Mouse (Mus musculus): Measurements from ENCODE around the gene Itih4. TPM values are rescaled to one million over a fixed set of nuclear protein-coding genes. Genes with fewer than 3 reads are reported as not detected.

The Itih4 gene
- polyA plus RNA-seq, 1 experiment from 2014 or later: 0.40 TPM

DNA sequence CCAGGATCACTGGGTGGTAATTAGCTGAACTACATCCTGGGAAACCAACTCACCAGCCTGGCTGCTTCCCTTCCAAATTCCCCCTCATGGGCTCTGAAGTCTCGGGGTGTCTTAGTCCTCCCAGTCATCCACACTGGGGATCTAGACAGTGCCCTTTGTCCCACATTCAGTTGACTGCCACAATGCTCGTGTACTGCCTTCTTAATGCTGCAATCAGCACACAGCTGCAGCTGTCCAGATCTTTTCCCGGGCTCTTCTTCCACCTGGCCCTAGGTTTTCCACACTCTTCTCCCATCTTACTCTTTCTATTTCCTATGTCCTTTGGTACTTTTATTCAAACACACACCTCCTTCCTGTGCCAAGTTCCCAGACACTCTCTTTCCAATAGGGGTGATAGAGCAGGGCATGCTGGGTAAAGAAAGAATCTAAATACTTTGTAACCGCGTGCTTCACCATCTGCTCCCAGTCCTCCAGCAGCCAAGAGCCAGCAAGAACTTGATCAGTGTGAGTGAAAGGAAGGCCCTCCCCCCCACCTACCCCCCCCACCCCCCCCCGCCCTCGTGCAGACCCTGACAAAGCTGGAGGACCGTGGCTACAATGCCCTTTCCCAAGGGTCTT lies 35.9 kb downstream of the Itih4 start:
- Histone ChIP-seq H3K9me3 (no peaks in the 10 kb centered on the region), H3K4me3 (no peak overlapping the region), H3K27me3 (ENCODE audit: insufficient read depth, poor library complexity, severe bottlenecking) (no peaks in the 10 kb centered on the region; the same call in 1 of the 2 replicates), H3K4me1 (peaks cover 15% of the 10 kb centered on the region), H3K36me3 (no peaks in the 10 kb centered on the region), H3K27ac (no peak overlapping the region)
- no peak for DNase-seq (ENCODE audit: low spot score)
- WGBS: 65% methylated on average over 8 of the region's 8 CpGs

DNA sequence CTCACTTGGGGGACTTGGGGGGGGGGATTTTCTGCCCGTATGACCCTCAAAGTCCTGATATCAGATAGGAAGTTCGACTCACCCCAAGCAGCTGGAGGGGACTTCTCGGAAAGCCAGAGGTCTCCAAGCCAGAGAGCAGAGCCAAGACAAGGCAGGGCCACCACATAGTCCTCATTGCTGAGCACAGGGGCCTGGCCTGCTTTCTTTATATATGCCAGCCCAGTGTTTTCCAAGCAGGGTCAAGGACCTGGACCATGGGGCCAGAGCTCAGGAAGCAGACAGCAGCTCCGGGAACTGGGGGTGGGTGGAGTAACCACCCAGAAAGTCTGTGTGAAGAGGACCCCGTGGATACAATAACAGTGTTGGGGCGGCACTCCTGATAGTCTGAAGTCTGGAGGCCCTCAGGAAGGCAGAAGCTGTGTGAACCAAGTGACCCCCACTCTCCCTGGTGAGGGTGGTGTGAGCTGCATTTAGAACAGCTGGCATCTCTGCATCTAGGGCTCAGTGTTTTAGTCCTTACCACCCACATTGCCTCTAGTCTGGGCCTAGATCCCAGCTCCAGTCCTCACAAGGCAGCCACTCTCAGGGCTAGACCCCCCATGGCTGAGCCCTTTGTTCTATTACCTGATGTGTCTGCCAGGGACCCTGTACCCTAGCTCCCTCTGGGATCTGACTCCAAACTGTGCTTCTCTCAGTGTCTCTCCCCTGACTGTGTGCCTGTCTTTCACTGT lies 37.3 kb downstream of the Itih4 start, which contains the start of gene Itih3:
Gene Itih3, minus strand, starts transcription at position 386 of the 731 bp plus-strand sequence.
- Histone ChIP-seq H3K4me3 (no peak within 1 kb of the TSS), H3K27ac (peak within 1 kb of the TSS; percentile 16; the same call in 1 of the 2 replicates), H3K9me3 (no peaks in the 10 kb centered on the region), H3K36me3 (no peaks in the 10 kb centered on the region), H3K27me3 (ENCODE audit: insufficient read depth, poor library complexity, severe bottlenecking) (no peaks in the 10 kb centered on the region; the same call in 1 of the 2 replicates), H3K4me1 (peaks cover 15% of the 10 kb centered on the region)
- WGBS: 43% methylated on average over 6 of the region's 6 CpGs
- DNase-seq (ENCODE audit: low spot score): no peak

DNA sequence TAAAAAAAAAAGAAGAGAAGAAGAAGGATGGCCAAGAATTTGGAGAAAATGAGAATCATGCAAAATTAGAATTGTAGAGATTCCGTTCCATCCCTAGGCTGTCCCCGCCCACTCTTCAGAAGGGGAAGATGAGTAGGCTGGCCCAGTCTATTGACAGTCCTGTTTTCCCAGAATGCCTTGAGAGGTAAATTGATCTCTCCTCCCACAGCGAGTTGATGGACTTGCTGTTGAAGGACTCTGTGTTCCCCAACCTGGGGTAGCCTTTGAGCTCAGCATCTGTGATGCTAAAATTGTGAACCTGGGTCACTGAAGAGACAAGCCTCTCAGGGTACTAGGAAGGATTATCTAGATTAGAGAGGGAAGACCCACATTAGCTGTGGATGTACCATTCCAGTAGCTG lies 39.2 kb downstream of the Itih4 start:
- DNase-seq (ENCODE audit: low spot score): no peak
- H3K27me3 ChIP-seq (ENCODE audit: insufficient read depth, poor library complexity, severe bottlenecking): no peaks in the 10 kb centered on the region
- no peaks in the 10 kb centered on the region for H3K36me3 ChIP-seq
- 87% methylated on average over 3 of the region's 3 CpGs for WGBS
- H3K4me1 ChIP-seq: peaks cover 15% of the 10 kb centered on the region
- H3K27ac ChIP-seq: no peak overlapping the region
- no peak overlapping the region for H3K4me3 ChIP-seq
- no peaks in the 10 kb centered on the region for H3K9me3 ChIP-seq

DNA sequence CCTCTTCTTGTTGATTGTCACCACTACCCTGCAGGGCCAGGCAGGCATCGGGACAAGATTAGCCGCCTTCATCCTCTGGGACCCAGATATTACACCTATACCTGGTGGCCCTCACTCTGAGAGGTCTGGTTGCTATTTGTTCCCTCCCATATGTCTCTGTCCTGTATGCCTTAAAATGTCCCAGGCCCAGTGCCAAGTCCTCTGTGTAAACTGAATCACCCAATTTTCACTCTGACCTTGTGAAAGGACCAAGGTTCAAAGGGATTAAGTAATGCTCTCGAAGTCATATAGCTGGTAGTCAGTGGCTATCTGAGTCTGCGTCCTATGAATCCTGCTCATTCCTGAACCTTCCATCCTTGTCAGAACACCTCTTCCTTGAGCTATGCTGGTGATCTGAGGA lies 44.1 kb downstream of the Itih4 start:
- WGBS: 87% methylated on average over 4 of the region's 4 CpGs
- Histone ChIP-seq H3K4me1 (no peaks in the 10 kb centered on the region), H3K36me3 (no peaks in the 10 kb centered on the region), H3K4me3 (no peak overlapping the region), H3K9me3 (no peaks in the 10 kb centered on the region), H3K27ac (no peak overlapping the region), H3K27me3 (ENCODE audit: insufficient read depth, poor library complexity, severe bottlenecking) (no peaks in the 10 kb centered on the region)
- DNase-seq (ENCODE audit: low spot score): no peak

DNA sequence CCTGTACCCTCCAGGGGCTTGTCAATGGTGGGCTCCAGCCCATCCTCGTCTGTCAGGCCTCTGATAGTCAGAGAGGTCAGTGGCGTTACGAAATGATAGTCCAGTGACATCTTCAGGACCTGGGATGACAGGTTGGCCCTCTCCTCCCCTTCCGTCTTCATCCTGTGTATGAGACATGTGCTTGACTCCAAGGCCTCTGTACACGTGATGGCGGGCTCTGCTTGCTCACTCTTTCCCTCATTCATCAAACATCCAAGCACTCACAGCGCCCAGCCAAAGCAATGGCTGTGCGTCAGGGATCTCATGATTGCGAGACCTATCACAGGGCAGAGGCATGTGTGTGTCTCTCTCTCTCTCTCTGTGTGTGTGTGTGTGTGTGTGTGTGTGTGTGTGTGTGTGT lies 47.1 kb downstream of the Itih4 start:
- Histone ChIP-seq H3K4me3 (no peak overlapping the region), H3K27ac (no peak overlapping the region), H3K36me3 (no peaks in the 10 kb centered on the region), H3K27me3 (ENCODE audit: insufficient read depth, poor library complexity, severe bottlenecking) (no peaks in the 10 kb centered on the region), H3K9me3 (no peaks in the 10 kb centered on the region), H3K4me1 (no peaks in the 10 kb centered on the region)
- WGBS: 85% methylated on average over 9 of the region's 9 CpGs
- no peak for DNase-seq (ENCODE audit: low spot score)

DNA sequence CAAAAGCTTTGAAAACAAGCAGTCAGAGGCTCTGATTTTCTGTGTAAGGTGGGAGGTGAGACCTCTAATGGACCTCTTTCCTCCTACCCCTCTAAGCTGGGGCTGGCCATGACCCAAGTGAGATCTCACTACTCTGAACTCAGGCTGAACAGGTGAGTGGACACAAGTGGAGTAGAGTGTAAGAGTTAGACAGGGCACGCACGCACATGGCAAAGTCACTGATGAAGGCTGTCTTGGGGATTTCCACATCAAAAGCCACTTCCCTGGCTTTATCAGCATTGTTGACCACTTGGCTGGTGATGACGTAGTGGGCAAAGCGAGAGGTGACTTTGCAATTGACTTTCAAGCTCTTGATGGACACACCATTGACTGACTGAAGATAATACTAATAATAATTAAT lies 56.0 kb downstream of the Itih4 start:
- Histone ChIP-seq H3K36me3 (no peaks in the 10 kb centered on the region), H3K9me3 (no peaks in the 10 kb centered on the region), H3K4me3 (no peak overlapping the region), H3K27ac (no peak overlapping the region), H3K4me1 (no peaks in the 10 kb centered on the region), H3K27me3 (ENCODE audit: insufficient read depth, poor library complexity, severe bottlenecking) (peaks cover 4% of the 10 kb centered on the region; the same call in 1 of the 2 replicates)
- peak; percentile 61 for DNase-seq (ENCODE audit: low spot score)
- 76% methylated on average over 4 of the region's 4 CpGs for WGBS

DNA sequence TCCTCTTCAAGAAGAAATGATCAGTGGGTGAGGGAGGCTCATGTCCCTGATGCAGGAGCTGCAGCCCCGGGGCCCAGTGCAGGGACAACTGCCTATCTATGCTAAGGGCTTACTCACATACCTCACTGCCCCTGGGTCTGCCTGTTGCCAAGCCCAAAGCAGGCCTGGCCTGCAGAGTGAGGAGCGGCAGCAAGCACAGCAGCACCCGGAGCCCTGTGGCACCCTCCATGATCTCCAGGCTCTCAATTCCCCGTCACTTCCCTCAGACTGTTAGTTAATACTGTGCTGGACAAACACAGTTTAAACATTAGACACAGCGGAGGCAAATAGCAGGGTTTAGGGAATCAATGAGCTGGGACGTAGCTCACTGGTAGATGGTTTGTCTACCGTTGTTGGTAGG lies 56.8 kb downstream of the Itih4 start, which contains the start of gene Itih1:
Gene Itih1, minus strand, starts transcription at position 252 of the 400 bp plus-strand sequence.
- DNase-seq (ENCODE audit: low spot score): peak; percentile 65

DNA sequence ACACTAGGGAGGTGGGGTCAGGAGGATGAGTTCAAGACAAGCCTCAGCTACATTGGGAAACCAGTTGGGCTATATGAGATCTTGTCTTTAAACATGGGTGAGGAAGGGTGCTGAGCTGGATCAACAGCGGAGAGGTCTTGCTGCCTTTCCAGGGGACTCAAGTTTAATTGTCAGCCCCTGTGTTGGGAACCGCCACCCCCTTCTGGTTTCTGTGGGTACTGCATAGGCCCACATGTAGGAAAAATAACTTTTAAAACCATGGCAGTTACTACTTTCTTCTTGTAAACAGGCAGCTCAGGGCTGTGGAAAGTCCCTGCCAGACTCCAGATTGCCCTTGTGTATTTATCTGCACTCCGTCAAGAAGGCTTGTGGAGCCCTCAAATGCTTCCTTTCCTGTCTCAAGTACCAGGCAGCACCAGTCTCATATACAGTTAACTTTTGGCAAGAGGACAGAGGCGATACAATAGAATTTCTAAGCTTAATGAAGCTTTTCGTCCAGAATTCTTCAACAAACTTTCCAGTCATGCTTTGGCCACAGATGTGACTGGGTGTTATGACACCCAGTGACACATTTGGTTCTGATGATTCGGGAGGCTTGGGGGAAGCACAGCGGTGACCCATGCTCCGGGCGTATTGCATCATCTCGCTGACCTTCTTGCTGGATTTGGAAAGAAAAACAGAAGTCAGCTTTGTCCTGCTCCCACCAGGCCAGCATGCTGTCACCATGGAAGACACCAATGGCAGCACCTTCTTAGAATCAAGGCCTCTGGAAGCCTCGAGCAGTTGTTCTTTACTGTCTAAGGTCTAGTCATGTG lies 57.8 kb downstream of the Itih4 start:
- peaks cover 4% of the 10 kb centered on the region; the same call in 1 of the 2 replicates for H3K27me3 ChIP-seq (ENCODE audit: insufficient read depth, poor library complexity, severe bottlenecking)
- WGBS: 58% methylated on average over 11 of the region's 11 CpGs
- no peaks in the 10 kb centered on the region for H3K36me3 ChIP-seq
- no peaks in the 10 kb centered on the region for H3K4me1 ChIP-seq
- H3K9me3 ChIP-seq: no peaks in the 10 kb centered on the region
- DNase-seq (ENCODE audit: low spot score): peak; percentile 77
- no peak overlapping the region for H3K27ac ChIP-seq
- H3K4me3 ChIP-seq: no peak overlapping the region

More for the DNA sequence above, 56.8 kb downstream of the Itih4 start, which contains the start of gene Itih1:
- Histone ChIP-seq H3K27ac (no peak within 1 kb of the TSS), H3K27me3 (ENCODE audit: insufficient read depth, poor library complexity, severe bottlenecking) (peaks cover 4% of the 10 kb centered on the region; the same call in 1 of the 2 replicates), H3K4me3 (no peak within 1 kb of the TSS), H3K36me3 (no peaks in the 10 kb centered on the region), H3K4me1 (no peaks in the 10 kb centered on the region), H3K9me3 (no peaks in the 10 kb centered on the region)
- 85% methylated on average over 7 of the region's 7 CpGs for WGBS

DNA sequence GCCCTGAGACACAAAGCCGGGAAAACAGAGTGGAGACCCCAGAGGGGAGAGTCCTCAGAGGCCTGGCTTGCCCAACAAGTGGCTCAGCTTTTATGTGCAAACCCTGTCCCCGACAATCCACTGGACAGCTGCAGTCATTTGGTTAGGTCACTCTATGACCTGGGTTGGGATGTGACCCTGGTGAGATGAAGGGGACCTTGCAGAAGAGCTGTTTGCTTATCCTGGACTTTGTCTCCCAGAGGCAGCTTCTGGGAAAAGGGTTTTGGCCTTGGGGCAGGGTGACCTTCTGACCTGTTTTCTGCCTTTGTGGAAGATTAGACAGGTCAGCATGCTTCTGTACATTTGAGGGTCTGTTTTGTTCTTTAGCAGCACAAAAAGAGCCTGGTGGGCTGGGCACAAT lies 58.5 kb downstream of the Itih4 start:
- 80% methylated on average over 2 of the region's 2 CpGs for WGBS
- no peak overlapping the region for H3K27ac ChIP-seq
- DNase-seq (ENCODE audit: low spot score): peak; percentile 68
- peaks cover 3% of the 10 kb centered on the region; the same call in 1 of the 2 replicates for H3K27me3 ChIP-seq (ENCODE audit: insufficient read depth, poor library complexity, severe bottlenecking)
- no peaks in the 10 kb centered on the region for H3K9me3 ChIP-seq
- no peak overlapping the region for H3K4me3 ChIP-seq
- H3K4me1 ChIP-seq: no peaks in the 10 kb centered on the region
- no peaks in the 10 kb centered on the region for H3K36me3 ChIP-seq

DNA sequence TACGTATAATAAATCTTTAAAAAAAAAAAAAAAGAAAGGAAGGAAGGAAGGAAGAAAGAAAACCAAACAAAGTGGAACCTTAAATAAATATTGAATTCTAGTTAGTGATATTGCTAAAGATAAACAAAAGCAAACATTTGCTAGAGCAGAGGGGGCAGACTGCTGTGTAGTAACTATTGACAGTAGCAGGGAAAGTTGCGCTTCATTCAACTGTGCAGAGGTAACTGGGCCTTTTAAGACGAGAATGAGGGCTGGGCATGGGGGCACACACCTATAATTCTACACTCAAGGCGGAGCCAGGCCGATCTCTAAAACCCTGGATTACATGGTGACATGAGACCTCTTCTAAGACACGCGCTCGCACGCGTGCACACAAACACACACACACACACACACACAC lies 63.7 kb downstream of the Itih4 start:
- H3K27ac ChIP-seq: no peak overlapping the region
- no peaks in the 10 kb centered on the region for H3K27me3 ChIP-seq (ENCODE audit: insufficient read depth, poor library complexity, severe bottlenecking)
- 93% methylated on average over 10 of the region's 10 CpGs for WGBS
- DNase-seq (ENCODE audit: low spot score): no peak
- H3K9me3 ChIP-seq: no peaks in the 10 kb centered on the region
- peaks cover 2% of the 10 kb centered on the region; the same call in 1 of the 2 replicates for H3K36me3 ChIP-seq
- no peak overlapping the region for H3K4me3 ChIP-seq
- peaks cover 7% of the 10 kb centered on the region for H3K4me1 ChIP-seq

DNA sequence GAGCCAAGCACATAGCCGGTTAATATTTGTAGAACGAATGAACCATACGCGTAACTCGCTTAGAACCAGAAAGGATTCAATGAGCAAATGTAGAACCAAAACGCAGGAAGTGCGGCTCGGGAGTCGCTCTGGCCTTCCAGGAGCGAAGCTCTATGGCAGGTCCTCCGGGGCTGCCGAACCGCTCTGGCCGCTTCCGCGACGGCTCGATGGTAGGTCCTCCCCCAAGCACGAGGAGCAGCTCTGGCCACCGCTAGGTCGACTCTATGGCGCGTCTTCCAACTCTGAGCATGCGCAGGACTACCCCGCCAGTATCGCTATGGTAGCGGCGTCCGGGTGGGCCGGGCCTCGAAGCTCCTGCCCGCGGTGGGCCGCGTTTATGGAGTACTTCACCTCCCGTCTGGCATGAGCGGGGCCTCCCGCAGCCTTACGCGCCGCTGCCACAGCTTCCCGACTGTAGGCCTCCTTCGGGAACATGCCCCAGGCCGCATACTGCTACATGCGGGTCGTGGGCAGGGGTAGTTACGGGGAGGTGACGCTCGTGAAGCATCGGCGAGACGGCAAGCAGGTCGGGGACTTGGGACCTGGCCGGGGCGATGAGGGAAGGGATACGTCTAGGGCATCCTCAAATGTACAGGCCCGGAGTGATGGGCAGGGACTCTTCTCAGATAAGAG lies 65.0 kb downstream of the Itih4 start, which contains the start of gene Nek4:
Gene Nek4, plus strand, starts transcription at position 224 of the 672 bp plus-strand sequence.
- DNase-seq (ENCODE audit: low spot score): peak; percentile 99
- Histone ChIP-seq H3K9me3 (no peaks in the 10 kb centered on the region), H3K27ac (peak within 1 kb of the TSS; percentile 87), H3K27me3 (ENCODE audit: insufficient read depth, poor library complexity, severe bottlenecking) (no peaks in the 10 kb centered on the region), H3K4me1 (peaks cover 7% of the 10 kb centered on the region), H3K36me3 (peaks cover 2% of the 10 kb centered on the region; the same call in 1 of the 2 replicates), H3K4me3 (peak within 1 kb of the TSS; percentile 92)
- under 1% methylated on average over 57 of the region's 57 CpGs for WGBS
